Mouse (Mus musculus): Measurements from ENCODE around the gene Aqp8. TPM values are rescaled to one million over a fixed set of nuclear protein-coding genes. Genes with fewer than 3 reads are reported as not detected.

Gene Aqp8
- total and polyA plus RNA-seq, 3 experiments: not detected

DNA sequence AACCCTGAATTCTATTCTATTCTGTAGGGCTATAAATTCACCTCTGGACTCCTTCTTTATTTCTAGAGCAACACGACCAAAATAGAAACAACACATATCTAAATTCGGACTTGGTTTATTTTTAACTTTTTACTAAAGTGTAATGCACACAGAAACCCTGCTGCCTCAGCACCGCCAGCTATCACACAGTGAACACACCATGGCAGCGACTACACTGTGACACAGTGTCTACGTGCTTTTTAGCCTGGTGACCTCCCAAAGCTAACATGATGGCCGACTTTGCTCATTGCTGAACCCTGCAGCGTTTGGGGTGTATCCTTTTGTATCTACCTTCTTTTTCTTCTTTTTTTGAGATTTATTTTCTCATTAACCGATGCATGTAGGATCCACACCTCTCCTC, 9.0 kb upstream of the Aqp8 start:
- Histone ChIP-seq H3K4me2 (ENCODE audit: insufficient read depth, low read depth, poor library complexity, severe bottlenecking) (no peak overlapping the region), H3K9me3 (replicated peaks; ENCODE audit: low read length) (no peaks in the 10 kb centered on the region), H3K27ac (ENCODE audit: insufficient read depth, low read depth) (no peak overlapping the region), H3K79me2 (replicated peaks; ENCODE audit: control insufficient read depth, extremely low read depth, insufficient read depth, poor library complexity, severe bottlenecking) (no peaks in the 10 kb centered on the region), H3K27me3 (replicated peaks) (no peaks in the 10 kb centered on the region), H3K4me3 (replicated peaks in 1 of 3; ENCODE audit: low read depth in 2 of 3, low read length in 2 of 3, poor library complexity in 1 of 3) (no peak overlapping the region), H3K9ac (ENCODE audit: insufficient read depth, low read depth) (no peak overlapping the region), H3K36me3 (replicated peaks in 1 of 2; ENCODE audit: control insufficient read depth in 1 of 2, insufficient read depth in 1 of 2, low read length in 1 of 2) (no peaks in the 10 kb centered on the region), H3K4me1 (ENCODE audit: control insufficient read depth in 1 of 2, insufficient read depth in 2 of 2) (0 out of 4 replicates have a peak, but pooled peaks cover 0 to 2% of the 10 kb centered on the region in 2 experiments)
- TF ChIP-seq USF2 (conservative IDR thresholded peaks at IDR 0.05; ENCODE audit: low read depth, low read length): no peak
- no peak for TF ChIP-seq IRF4 (IDR thresholded peaks at IDR 0.05; ENCODE audit: low read depth, low read length)
- TF ChIP-seq USF1 (IDR thresholded peaks at IDR 0.05; ENCODE audit: low read depth, low read length): no peak
- TF ChIP-seq ETS1 (conservative IDR thresholded peaks at IDR 0.05; ENCODE audit: low read depth, low read length): no peak
- no peak for DNase-seq (ENCODE audit: extremely low read depth)
- in situ Hi-C loops (cut with MboI; ENCODE audit: low pct_ligation_motif_present, low pct_unique_long_range_greater_than_20kb, low sequenced_read_pairs) (no loop called here), dilution Hi-C loops (cut with MboI; ENCODE audit: extremely low pct_ligation_motif_present, extremely low pct_unique_long_range_greater_than_20kb, low sequenced_read_pairs) (no loop called here)

DNA sequence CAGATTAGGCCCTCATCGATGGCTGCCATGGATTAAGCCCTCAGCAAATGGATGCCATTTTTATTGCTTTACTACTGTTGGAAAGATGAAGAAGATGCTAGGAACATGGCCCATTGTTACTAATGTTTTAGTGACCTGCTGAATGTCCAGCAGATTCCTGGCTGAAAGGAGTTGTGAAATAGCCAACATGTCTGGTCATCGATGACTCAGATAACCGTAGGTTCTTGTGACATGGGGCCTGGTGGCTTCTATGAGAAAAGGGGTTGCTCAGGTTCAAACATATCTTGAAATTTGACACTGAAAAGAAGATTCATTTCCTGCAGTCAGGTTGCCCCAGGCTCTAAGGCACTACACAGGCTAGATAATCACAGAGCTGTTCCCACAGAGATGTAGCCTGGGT, 7.0 kb upstream of the Aqp8 start:
- TF ChIP-seq SIN3A (IDR thresholded peaks at IDR 0.05; ENCODE audit: low read length) (no peak), ZC3H11A (IDR thresholded peaks at IDR 0.05; ENCODE audit: low read depth, low read length) (no peak), BHLHE40 (IDR thresholded peaks at IDR 0.05; ENCODE audit: low read depth, low read length) (no peak), ETS1 (conservative IDR thresholded peaks at IDR 0.05; ENCODE audit: low read depth, low read length) (no peak), IRF4 (IDR thresholded peaks at IDR 0.05; ENCODE audit: low read depth, low read length) (no peak)
- dilution Hi-C loops (cut with MboI; ENCODE audit: extremely low pct_ligation_motif_present, extremely low pct_unique_long_range_greater_than_20kb, low sequenced_read_pairs): no loop called here

DNA sequence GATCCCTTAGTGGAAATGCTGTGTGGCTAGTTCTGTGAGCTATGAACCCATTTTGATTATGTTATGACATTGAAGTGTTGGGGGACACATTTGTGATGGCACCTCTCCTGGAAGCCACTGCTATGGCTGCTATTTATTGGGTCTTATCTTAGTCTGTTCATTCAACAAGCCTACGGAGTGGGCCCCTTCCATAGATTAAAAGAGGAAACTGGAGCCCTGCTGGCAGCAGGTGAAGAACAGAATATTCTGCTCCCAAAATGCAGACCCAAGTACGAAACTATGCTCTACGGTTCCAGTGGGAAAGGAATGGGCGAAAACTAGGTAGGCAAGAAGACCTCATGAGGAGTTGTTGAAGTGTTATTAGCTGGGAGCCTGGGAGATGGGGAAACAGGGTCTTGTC, 3.8 kb upstream of the Aqp8 start:
- H3K9me3 ChIP-seq (replicated peaks; ENCODE audit: low read length): no peaks in the 10 kb centered on the region
- dilution Hi-C loops (cut with MboI; ENCODE audit: extremely low pct_ligation_motif_present, extremely low pct_unique_long_range_greater_than_20kb, low sequenced_read_pairs) (no loop called here), in situ Hi-C loops (cut with MboI; ENCODE audit: low pct_ligation_motif_present, low pct_unique_long_range_greater_than_20kb, low sequenced_read_pairs) (no loop called here)
- no peaks in the 10 kb centered on the region for H3K79me2 ChIP-seq (replicated peaks; ENCODE audit: control insufficient read depth, extremely low read depth, insufficient read depth, poor library complexity, severe bottlenecking)
- H3K4me3 ChIP-seq (replicated peaks in 1 of 3; ENCODE audit: low read depth in 2 of 3, low read length in 2 of 3, poor library complexity in 1 of 3): no peak overlapping the region
- H3K36me3 ChIP-seq (replicated peaks in 1 of 2; ENCODE audit: control insufficient read depth in 1 of 2, insufficient read depth in 1 of 2, low read length in 1 of 2): no peaks in the 10 kb centered on the region
- no peak overlapping the region for H3K4me2 ChIP-seq (ENCODE audit: insufficient read depth, low read depth, poor library complexity, severe bottlenecking)
- TF ChIP-seq IRF4 (IDR thresholded peaks at IDR 0.05; ENCODE audit: low read depth, low read length) (no peak), RAD21 (IDR thresholded peaks at IDR 0.05; ENCODE audit: low read depth, low read length) (no peak), ZNF384 (IDR thresholded peaks at IDR 0.05; ENCODE audit: low read depth, low read length) (no peak), POLR2A (IDR thresholded peaks at IDR 0.05; ENCODE audit: low read depth, low read length) (no peak), JUN (IDR thresholded peaks at IDR 0.05; ENCODE audit: insufficient read depth, low read depth, low read length) (no peak), MYC (IDR thresholded peaks at IDR 0.05; ENCODE audit: low read depth, low read length) (no peak), CHD2 (IDR thresholded peaks at IDR 0.05; ENCODE audit: low read length) (no peak), RCOR1 (conservative IDR thresholded peaks at IDR 0.05; ENCODE audit: low read depth, low read length) (no peak), USF1 (IDR thresholded peaks at IDR 0.05; ENCODE audit: low read depth, low read length) (no peak), UBTF (IDR thresholded peaks at IDR 0.05; ENCODE audit: low read depth, low read length) (no peak), PAX5 (IDR thresholded peaks at IDR 0.05; ENCODE audit: low read length) (no peak), CTCF (conservative IDR thresholded peaks at IDR 0.05 in 1 of 2, IDR thresholded peaks at IDR 0.05 in 1 of 2; ENCODE audit: low read depth in 2 of 2, low read length in 2 of 2) (no peak), MAX (IDR thresholded peaks at IDR 0.05; ENCODE audit: low read length) (no peak), EP300 (IDR thresholded peaks at IDR 0.05; ENCODE audit: low read length) (no peak), E2F4 (IDR thresholded peaks at IDR 0.05; ENCODE audit: insufficient replicate concordance, low read depth, low read length) (no peak), MEF2A (IDR thresholded peaks at IDR 0.05; ENCODE audit: borderline replicate concordance, low read depth, low read length) (no peak)
- H3K27ac ChIP-seq (ENCODE audit: insufficient read depth, low read depth): no peak overlapping the region
- 0 out of 4 replicates have a peak, but pooled peaks cover 0 to 4% of the 10 kb centered on the region in 2 experiments for H3K4me1 ChIP-seq (ENCODE audit: control insufficient read depth in 1 of 2, insufficient read depth in 2 of 2)
- no peak for DNase-seq (ENCODE audit: extremely low read depth)
- no peaks in the 10 kb centered on the region for H3K27me3 ChIP-seq (replicated peaks)
- no peak overlapping the region for H3K9ac ChIP-seq (ENCODE audit: insufficient read depth, low read depth)

More for the DNA sequence above, 7.0 kb upstream of the Aqp8 start:
- H3K9me3 ChIP-seq (replicated peaks; ENCODE audit: low read length): no peaks in the 10 kb centered on the region
- H3K27ac ChIP-seq (ENCODE audit: insufficient read depth, low read depth): no peak overlapping the region
- H3K9ac ChIP-seq (ENCODE audit: insufficient read depth, low read depth): no peak overlapping the region
- H3K27me3 ChIP-seq (replicated peaks): no peaks in the 10 kb centered on the region
- DNase-seq (ENCODE audit: extremely low read depth): no peak
- H3K79me2 ChIP-seq (replicated peaks; ENCODE audit: control insufficient read depth, extremely low read depth, insufficient read depth, poor library complexity, severe bottlenecking): no peaks in the 10 kb centered on the region
- H3K36me3 ChIP-seq (replicated peaks in 1 of 2; ENCODE audit: control insufficient read depth in 1 of 2, insufficient read depth in 1 of 2, low read length in 1 of 2): no peaks in the 10 kb centered on the region
- no peak overlapping the region for H3K4me3 ChIP-seq (replicated peaks in 1 of 3; ENCODE audit: low read depth in 2 of 3, low read length in 2 of 3, poor library complexity in 1 of 3)
- in situ Hi-C loops (cut with MboI; ENCODE audit: low pct_ligation_motif_present, low pct_unique_long_range_greater_than_20kb, low sequenced_read_pairs): no loop called here
- 0 out of 4 replicates have a peak, but pooled peaks cover 0 to 2% of the 10 kb centered on the region in 2 experiments for H3K4me1 ChIP-seq (ENCODE audit: control insufficient read depth in 1 of 2, insufficient read depth in 2 of 2)
- H3K4me2 ChIP-seq (ENCODE audit: insufficient read depth, low read depth, poor library complexity, severe bottlenecking): no peak overlapping the region
